8 mouse cellular contexts compared by ENCODE assay signal in genomic region chr8:125909661-125910364, GRCm38 (mm10). TPM values are rescaled to one million over a fixed set of nuclear protein-coding genes. Genes with fewer than 3 reads are reported as not detected.
DNase-seq lines count a peak whose midpoint lies in the region; ATAC-seq lines count a peak whose summit lies in the region.

No protein-coding gene starts in this region.

- H3K27me3 ChIP-seq in forebrain, embryonic 16.5 days (replicated peaks; ENCODE audit: control insufficient read depth, insufficient read depth, low read length): peaks cover 47% of the 10 kb centered on the region
- peaks cover 40% of the 10 kb centered on the region for H3K27me3 ChIP-seq in intestine, embryonic 15.5 days (replicated peaks)
- peaks cover 40% of the 10 kb centered on the region for H3K27me3 ChIP-seq in liver, embryonic 16.5 days (ENCODE audit: control insufficient read depth, insufficient read depth, low read depth, low read length)

- H3K4me1 ChIP-seq in forebrain, embryonic 16.5 days (replicated peaks; ENCODE audit: control insufficient read depth, insufficient read depth, low read length): peaks cover 14% of the 10 kb centered on the region
- peaks cover 22% of the 10 kb centered on the region for H3K4me1 ChIP-seq in intestine, embryonic 15.5 days (replicated peaks)
- H3K4me1 ChIP-seq in liver, embryonic 16.5 days (ENCODE audit: control insufficient read depth, low read depth, low read length): no peaks in the 10 kb centered on the region; the same call in 1 of the 2 replicates

- peak; percentile 39 for DNase-seq in embryo, embryonic 10.5 days (ENCODE audit: low spot score)
- DNase-seq in embryo, embryonic 10 days (ENCODE audit: low spot score): no peak
- DNase-seq in ovary, postnatal 10 days (ENCODE audit: low spot score): peak; percentile 22
- DNase-seq in spleen, postnatal 4 days (ENCODE audit: low spot score in 2 of 2): no peak

- 0 out of 2 replicates have a peak, but pooled peaks have one; percentile 13 for ATAC-seq in forebrain, embryonic 16.5 days
- peak; percentile 94 for ATAC-seq in intestine, embryonic 15.5 days
- ATAC-seq in liver, embryonic 16.5 days (ENCODE audit: low read depth): peak; percentile 77
- ATAC-seq in activated CD4-positive, CD25-positive, alpha-beta regulatory T cell, adult 4 months: no peak

- H3K9me3 ChIP-seq in forebrain, embryonic 16.5 days (ENCODE audit: control insufficient read depth, low read length): 0 out of 2 replicates have a peak, but pooled peaks cover 3% of the 10 kb centered on the region
- H3K9me3 ChIP-seq in intestine, embryonic 15.5 days: no peaks in the 10 kb centered on the region
- no peaks in the 10 kb centered on the region for H3K9me3 ChIP-seq in liver, embryonic 16.5 days (replicated peaks; ENCODE audit: control insufficient read depth, low read length)

- no peaks in the 10 kb centered on the region for H3K36me3 ChIP-seq in forebrain, embryonic 16.5 days (ENCODE audit: control insufficient read depth, insufficient read depth)
- no peaks in the 10 kb centered on the region for H3K36me3 ChIP-seq in intestine, embryonic 15.5 days
- no peaks in the 10 kb centered on the region for H3K36me3 ChIP-seq in liver, embryonic 16.5 days (ENCODE audit: control insufficient read depth, insufficient read depth)

- H3K27ac ChIP-seq in forebrain, embryonic 16.5 days (ENCODE audit: low read length): no peak overlapping the region
- H3K27ac ChIP-seq in intestine, embryonic 15.5 days: no peak overlapping the region
- H3K27ac ChIP-seq in liver, embryonic 16.5 days (ENCODE audit: low read length): no peak overlapping the region

- peak overlapping the region; percentile 54 for H3K4me3 ChIP-seq in forebrain, embryonic 16.5 days (replicated peaks; ENCODE audit: low read length)
- H3K4me3 ChIP-seq in intestine, embryonic 15.5 days (replicated peaks): peak overlapping the region; percentile 60
- H3K4me3 ChIP-seq in liver, embryonic 16.5 days (ENCODE audit: low read depth, low read length): peak overlapping the region; percentile 52

- H3K4me2 ChIP-seq in forebrain, embryonic 16.5 days (ENCODE audit: low read length): peak overlapping the region; percentile 97
- H3K4me2 ChIP-seq in intestine, embryonic 15.5 days (replicated peaks): peak overlapping the region; percentile 95
- peak overlapping the region; percentile 68 for H3K4me2 ChIP-seq in liver, embryonic 16.5 days (ENCODE audit: low read depth, low read length)

- no peak overlapping the region for H3K9ac ChIP-seq in forebrain, embryonic 16.5 days (replicated peaks; ENCODE audit: low read depth, low read length)
- peak overlapping the region; percentile 62 for H3K9ac ChIP-seq in intestine, embryonic 15.5 days
- no peak overlapping the region for H3K9ac ChIP-seq in liver, embryonic 16.5 days (ENCODE audit: low read depth, low read length)

- whole genome bisulfite sequencing in forebrain, embryonic 16.5 days: 3% methylated on average over 30 of the region's 30 CpGs
- 4% methylated on average over 30 of the region's 30 CpGs for WGBS in intestine, embryonic 15.5 days
- whole genome bisulfite sequencing in liver, embryonic 16.5 days (ENCODE audit: insufficient replicate concordance): 6% methylated on average over 30 of the region's 30 CpGs

RNA-seq across cellular contexts. Expression of gene Map3k21, which starts 0.4 kb away (rescaled TPM):
- polyA plus RNA-seq in forebrain, embryonic 16.5 days (2015; fragmentation: Nextera tagmentation; extraction: Ambion mirVana): 0.40 and 0.49 TPM in 2 replicates
- polyA plus RNA-seq in intestine, embryonic 15.5 days (2015; fragmentation: Nextera tagmentation; extraction: Ambion mirVana): 4.2 and 4.5 TPM in 2 replicates
- polyA plus RNA-seq in liver, embryonic 16.5 days (2015; fragmentation: Nextera tagmentation; extraction: Ambion mirVana): 0.08 and 0.21 TPM in 2 replicates
- polyA plus RNA-seq in activated CD4-positive, CD25-positive, alpha-beta regulatory T cell, adult 4 months (2017; shearing (Covaris generic)): not detected

RNA-seq across cellular contexts. Expression of gene Pcnx2, which starts 11.7 kb away (rescaled TPM):
- 3.1 and 5.6 TPM in 2 replicates for polyA plus RNA-seq in forebrain, embryonic 16.5 days (2015; fragmentation: Nextera tagmentation; extraction: Ambion mirVana)
- 0.11 and 0.13 TPM in 2 replicates for polyA plus RNA-seq in intestine, embryonic 15.5 days (2015; fragmentation: Nextera tagmentation; extraction: Ambion mirVana)
- polyA plus RNA-seq in liver, embryonic 16.5 days (2015; fragmentation: Nextera tagmentation; extraction: Ambion mirVana): 0.06 and 0.07 TPM in 2 replicates
- polyA plus RNA-seq in activated CD4-positive, CD25-positive, alpha-beta regulatory T cell, adult 4 months (2017; shearing (Covaris generic)): under 1 TPM in 1 of 2 experiments, not detected in 1; 0.42 TPM

Comparison
In these comparisons a context has a peak if more than half of its experiments do, and no peak if none do; other contexts are left out.
1. DNase-seq: peak in embryo, embryonic 10.5 days (single experiment) and ovary, postnatal 10 days (single experiment); none in embryo, embryonic 10 days (single experiment) and spleen, postnatal 4 days (0 of 2).
2. Peak in every context shown above with its lines, with median percentiles within 50 percentile points of each other: H3K4me2 ChIP-seq and H3K4me3 ChIP-seq.